Mouse (Mus musculus) right cerebral cortex, postnatal 14 days (tissue): ENCODE data around the gene Ptov1.

Experiments
- DNase-seq: peaks from one replicate; pipeline ENCODE4 v3.0.0; 2022

Ptov1 gene

DNA sequence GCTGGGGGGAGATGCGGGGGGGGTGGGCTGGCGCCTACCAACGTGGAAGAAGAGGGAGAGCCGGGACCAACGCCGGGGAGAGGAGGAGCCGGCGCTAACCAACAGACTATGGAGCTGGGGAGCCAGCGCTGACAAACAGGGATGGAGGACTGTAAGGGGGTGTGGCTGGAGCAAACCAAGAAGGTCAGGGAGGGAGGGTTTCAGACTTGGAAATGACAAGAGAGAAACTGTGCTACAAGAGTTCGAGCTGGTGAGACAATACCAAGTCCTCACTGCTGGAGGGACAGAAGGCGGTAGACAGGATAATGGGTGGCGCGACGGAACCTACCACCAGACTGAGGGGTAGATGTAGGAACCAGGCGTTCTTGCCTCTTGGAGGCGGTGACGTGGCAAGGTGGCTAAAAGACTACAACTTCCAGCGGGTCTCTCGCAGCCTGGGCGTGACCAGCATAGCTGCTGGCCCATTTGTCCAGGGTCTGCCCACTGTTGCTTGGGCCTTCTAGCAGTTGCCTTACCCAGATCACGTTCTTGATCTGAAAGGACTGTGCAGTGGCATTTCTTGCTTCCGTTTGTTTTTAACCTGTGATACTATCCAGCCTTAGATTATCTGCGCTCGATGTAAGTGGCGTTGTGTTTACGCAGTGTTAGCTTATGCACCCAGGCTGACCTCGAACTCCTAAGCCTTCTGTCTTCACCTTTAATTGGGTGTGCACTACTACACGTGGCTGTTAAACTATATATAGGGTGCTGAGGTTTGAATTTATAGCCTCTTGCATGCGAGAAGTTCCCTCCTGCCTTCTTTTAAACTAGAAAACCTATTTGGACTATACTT is at the start of gene Ptov1:
Gene Ptov1, minus strand, starts transcription at position 92 of the 832 bp plus-strand sequence.
- peak; percentile 93 for DNase-seq

DNA sequence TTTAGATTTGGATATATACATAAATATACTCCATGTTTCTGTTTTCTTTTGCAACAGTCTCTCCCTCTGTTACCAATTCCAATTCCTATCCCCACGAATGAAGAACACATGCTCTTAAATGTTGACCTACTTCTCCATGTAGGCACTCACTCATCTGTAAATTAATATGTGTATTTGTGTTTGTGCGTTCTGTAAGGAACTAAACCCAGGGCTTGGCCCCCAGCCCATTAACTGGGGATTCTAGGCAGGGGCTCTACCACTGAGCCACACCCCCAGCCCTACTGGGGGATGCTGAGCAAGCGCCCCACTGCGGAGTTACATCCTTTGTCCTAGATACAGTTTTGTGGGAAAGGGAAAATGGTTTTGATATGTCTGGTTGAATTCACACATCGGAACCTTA is 49.5 kb upstream of the Ptov1 start:
- DNase-seq, result no peak

DNA sequence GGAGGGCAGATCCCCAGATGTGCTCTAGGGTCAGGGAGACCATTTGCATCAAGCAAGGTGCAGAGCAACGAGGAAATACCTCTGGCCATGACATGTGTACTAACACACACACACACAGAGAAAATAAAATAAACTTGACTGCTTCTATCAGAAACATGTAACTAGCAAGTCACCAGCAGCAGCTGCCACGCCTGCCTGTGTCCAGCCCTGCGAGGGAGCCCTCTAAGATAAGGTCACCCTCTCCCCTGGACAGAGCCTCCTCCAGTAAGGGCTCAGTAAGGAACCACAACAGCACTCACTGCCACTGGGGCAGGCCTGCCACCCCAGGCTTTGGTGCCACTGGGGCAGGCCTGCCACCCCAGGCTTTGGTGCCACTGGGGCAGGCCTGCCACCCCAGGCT is 48.6 kb upstream of the Ptov1 start:
- no peak for DNase-seq

DNA sequence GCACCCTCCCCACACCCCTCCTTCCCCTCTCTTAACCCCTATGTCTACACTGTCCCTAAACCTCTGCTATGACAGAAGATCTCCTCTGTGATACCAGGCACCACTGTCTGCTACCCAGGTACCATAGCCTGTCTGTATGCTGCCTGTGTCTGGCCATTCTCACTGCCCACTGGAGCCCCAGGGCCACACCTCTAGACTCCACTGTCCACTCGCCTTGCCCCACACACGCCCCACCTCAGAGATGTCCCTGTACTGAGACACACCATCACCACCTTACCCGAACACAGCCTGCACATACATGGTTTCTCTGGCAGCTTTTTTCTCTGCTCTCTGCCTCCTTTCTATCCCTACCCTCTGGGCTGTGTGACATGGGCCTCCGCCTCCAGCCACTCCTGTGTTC is 47.3 kb upstream of the Ptov1 start:
- DNase-seq, result no peak

DNA sequence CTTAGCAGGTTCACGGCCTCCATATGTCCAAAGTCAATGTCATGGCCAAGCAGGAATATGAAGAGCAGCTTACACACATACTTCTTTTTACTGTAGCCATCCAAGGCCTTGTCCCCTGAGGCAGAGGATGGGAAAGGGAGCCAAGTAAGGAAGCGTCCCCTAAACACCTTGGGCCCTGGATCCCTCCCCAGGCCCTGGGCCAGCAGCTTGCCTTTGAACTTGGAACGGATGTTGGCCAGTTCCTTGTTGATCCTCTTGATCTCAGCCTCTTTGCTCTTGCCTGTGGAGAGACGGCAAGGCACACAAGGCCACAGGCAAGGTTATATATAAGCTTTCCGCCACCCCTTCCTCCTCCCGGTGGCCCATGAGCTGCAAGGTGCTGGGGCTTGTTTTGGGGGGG is 46.6 kb upstream of the Ptov1 start:
- DNase-seq, result no peak

DNA sequence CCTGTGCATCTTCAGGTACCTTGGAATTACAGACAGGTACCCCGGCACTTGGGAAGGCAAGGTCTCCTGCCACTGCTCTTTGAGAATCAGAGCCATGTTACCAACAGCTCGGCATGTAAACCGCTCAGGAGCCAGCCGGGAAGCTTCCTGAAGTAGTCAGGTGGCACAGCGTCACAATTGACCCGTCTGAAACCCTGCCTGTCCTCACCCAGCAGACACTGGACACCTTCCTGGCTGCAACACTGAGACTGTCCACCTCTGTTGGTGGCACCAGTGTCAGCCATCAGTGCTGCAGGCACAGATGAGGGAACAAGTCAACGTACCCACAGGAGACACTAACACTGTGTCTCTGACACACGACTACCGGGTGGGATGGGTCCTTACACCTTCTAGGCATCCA is 45.7 kb upstream of the Ptov1 start:
- DNase-seq, result no peak

DNA sequence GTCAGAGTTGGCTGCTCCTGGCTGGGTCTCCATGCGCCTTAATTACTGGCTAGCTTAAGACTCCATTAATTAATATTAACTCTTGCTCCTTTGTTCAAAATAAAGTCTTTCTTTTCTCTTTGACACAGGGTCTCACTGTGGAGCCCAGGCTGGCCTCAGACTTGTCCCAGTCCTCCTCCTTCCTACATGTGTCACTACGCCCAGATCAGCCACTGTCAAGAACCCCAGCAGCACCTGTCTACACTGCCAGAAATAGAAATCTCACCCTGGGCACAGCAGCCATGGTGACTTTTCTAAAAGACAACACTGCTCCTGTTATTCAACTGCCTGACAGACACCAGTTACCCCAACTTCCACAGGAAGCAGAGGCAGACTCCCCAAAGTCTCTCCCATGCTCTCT is 44.8 kb upstream of the Ptov1 start:
- no peak for DNase-seq

DNA sequence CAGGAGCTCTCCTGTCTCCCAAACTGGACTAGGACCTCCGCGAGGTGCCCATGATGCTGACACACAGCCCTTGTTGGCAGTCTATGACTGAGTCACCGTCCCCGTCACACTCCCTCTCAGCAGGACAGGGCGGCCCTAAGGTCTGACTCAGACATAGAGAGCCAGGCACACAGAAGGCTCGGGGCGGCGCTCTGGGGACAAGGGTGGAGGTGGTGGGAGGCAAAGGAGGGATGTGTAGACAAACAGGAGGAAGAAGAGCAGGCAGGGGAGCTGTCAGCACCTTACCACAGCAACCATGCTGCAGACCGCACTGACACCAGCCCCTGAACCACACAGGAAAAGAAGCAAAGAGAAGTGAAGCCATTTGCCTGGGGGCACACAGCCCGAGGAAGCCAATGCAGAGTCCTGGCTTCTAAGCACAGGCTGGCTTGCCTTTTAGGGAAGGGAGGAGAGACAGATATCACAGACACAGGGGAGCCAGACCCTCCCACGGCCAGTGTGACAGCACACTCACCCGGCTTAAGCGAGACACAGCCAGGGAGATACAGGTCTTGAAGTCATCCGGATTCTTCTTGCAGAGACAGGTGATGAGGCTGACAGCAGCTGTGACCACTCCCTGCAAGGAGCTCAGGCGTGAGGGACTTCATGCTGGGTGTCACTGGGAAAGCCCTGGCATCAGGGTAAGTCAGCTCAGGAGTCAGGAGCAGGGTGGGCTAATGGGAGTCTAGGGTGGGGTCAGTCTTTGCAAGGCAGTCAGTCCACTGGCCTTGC is 39.3 kb upstream of the Ptov1 start:
- no peak for DNase-seq

DNA sequence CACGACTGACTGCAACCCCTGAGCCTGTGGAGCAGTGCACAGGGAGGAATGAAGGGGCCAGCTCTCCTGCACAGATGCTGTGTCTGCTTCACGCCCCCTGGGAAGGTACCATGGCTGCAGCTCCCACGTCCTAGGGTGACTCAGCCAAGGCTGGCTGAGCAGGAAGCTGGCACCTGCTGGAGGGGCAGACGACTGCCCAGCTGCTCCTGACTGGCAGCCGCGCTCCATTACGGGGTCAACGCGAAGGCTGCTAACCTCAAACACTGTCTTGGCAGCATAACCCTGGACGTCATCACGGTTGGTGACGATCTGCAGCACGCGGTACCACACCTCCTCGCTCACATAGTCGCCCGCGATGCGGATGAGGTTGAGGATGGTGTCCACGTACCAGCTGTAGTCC is 35.8 kb upstream of the Ptov1 start:
- DNase-seq, result no peak

DNA sequence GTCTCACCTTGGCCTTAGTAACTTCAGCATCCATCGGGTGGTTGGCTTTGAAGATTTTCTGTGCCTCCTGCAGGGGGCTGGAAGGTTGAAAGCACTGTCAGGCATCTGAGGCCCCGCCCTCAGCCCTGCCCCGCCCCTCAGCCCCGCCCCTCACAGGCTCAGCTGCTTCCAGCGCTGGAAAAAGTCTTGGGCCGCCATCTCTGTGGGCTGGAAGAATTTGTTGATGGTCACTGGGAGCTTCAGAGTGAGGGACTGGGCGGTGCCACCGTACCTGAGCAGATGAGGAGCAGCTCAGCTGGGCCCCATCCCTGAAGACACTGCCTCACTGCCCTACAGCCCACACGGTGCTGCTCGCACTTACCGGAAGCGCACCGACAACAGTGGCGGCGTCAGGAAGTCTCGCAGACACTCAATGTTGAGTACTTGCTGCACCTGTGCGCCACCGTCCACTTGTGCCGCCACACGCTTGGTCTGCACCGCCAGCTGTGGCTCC is 31.7 kb upstream of the Ptov1 start:
- peak; percentile 37 for DNase-seq

DNA sequence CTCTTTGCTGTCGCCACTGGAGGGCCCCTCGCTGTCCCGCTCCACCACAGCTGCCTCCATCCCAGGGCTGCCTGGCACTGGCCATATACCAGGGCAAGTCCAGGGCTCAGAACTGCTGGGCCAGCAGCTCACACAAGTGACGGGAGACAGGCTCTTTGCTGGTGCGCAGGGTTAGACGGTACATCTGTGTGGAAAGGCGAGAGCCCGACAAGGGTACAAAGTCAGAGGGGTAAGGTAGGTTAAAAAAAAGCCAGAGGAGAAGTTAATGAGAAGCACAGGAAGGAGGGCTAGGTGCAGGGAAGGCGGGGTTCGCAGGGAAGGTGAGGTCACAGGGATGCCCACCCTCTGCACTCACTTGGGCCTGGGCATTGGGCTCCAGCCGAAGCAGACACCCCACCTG is 31.0 kb upstream of the Ptov1 start:
- DNase-seq, result no peak

DNA sequence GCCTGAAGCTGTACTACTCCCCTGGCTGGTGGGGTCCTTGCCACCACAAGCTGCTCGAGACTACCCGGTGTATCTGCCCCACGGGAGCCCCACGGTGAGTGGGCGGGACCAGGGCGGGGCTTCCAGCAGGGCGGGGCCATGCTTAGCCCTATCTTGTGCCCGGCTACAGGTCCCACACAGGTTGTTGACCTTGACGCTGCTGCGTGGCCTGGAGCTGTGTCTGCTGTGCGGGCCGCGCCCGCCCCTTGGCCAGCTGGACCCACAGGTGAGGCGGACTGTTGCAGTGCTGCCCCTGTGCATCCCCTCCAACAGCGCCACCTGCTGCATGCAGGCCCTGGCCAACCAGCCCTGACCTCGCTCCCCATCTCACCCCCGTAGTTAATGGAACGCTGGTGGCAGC is 29.0 kb upstream of the Ptov1 start:
- peak; percentile 38 for DNase-seq

DNA sequence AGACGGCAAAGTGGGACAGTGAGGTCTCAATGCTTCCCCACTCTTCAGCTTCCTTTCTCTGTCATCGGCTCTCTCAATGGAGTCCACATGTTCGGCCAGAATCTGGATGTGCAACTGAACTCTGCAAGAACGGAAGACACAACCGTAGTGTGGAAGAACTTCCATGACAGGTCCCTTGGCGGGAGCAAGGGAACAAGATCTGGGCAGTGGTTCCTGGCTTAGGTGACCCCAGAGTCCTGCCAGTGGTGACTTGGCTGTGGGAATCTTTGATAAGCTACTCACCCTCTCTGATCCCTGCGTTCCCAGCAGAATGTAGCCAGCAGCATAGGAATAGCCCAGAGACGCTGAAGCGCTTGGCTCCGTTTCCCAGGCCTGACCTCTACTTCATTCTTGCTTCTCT is 26.9 kb upstream of the Ptov1 start:
- DNase-seq, result no peak

DNA sequence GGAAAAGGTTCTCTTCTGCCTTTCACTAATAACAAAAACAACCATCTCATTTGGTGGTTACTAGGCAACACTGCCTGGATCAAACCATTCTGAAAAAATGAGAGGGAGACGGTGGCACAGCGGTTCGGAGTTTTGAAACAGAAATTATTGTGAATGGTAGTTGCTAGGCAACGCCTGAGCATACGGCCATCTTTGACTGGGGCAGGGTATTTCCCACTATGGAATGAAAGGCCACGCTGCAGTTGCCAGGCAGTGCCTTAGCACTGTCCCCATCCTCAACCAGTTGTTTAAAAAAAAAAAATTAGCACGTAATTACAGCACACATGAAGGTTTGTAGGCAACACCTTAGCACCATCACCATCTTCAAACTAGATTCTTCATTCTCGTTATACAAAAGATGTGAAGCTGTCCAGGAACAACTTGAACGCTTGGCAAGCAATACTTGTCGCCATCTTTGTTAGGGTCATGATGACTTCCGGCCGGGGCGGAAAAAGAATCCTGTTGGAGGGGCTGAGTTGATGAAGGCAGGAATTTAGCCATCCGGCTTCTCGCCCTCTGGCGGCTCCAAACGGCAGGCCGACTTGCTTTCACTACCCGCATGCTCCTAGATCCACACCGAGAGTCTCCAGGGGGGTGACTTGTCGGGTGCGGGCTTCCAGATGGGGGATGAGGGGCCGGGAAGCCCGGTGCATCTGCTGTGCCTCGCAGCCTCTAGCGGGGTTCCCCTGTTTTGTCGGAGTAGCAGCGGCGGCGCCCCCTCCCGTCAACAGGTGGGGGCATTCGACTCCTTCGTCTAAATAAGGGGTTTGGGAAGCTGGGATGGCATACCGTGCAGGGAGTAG is 26.2 kb upstream of the Ptov1 start, which contains the start of gene Fuz:
Gene Fuz, plus strand, starts transcription at position 487 of the 842 bp plus-strand sequence.
- peak; percentile 88 for DNase-seq

DNA sequence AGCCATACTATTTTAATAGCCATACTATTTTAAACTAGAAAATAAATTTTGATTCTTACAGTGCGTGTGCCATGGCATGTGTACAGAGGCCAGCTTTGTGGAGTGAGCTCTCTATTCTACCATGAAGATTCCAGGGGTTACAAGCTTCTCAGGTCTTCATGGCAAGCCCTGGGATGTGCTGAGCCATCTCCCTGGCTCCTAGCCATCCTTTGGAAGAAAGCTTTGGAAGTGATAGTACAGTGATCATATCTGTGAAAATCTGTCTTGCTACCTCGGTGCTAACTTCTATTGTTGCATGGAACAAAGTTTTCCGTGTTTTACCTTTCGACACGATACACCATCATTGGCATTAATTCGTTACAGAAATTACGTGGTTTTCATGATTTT is 25.6 kb upstream of the Ptov1 start:
- DNase-seq, result no peak

DNA sequence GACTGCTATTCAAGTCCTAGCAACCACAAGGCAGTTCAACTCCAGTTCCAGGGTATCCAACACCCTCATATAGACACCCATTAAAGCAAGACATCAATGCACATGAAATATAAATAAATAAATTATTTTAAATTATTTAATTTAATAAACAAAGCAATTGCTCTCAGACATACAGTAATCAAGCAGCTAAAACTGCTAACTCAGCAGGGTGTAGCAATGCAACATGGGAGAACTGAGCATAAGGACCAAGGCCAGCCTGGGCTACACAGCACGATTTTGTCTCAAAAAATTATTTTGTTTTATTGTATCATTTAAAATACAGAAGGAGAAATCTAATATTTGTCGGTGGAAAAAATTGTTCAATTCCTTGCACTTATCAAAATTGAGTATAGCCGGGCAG is 24.6 kb upstream of the Ptov1 start:
- no peak for DNase-seq

DNA sequence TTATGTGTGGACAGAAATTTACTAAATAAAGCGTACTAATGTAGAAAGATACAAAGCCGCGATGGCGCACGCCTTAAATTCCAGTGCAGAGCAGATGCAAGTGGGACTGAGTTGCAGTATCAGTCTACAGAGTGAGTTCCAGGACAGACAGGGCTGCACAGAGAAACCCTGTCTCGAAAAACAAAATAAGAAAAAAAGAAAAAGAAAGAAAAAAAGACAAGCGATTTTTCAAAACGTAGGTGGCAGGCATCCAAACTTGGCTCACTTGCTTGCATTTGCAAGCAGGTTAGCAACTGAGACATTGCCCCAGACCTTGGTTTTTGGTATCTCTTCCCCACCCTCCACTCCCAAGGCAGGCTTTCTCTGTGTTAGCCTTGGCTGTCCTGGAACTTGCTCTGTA is 23.6 kb upstream of the Ptov1 start:
- no peak for DNase-seq

DNA sequence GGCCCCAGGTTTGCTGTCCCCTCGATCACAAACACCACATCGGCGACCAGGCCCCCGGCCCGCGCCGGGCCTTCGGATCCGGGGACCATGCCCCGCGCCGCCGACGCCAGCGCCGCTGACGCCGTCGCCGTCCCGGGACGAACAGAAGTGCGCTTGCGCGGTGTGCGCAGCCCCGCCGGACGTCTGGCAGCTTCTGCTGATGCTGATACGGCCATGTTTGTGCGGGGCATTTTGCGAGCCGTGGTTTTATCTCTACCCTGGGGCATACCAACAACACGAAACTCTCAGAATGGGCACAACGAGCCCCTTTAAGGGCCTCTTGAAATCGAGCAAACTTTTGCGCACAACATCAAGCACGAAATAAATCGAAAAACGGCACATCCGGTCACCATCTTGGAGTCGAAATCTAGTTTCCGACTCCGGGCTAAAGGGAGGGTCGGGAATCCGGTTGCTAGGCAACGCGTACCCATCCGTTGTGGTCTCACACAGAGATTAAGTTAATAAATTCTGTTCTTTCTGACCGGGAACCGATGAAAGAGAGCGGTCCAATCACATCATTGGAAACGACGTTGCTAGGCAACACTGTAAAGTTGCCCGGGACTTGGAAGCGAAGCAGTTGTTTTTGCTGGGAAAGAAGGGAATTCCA is 22.8 kb upstream of the Ptov1 start, which contains the start of gene Med25:
Gene Med25, minus strand, starts transcription at position 437 of the 646 bp plus-strand sequence.
- peak; percentile 88 for DNase-seq

DNA sequence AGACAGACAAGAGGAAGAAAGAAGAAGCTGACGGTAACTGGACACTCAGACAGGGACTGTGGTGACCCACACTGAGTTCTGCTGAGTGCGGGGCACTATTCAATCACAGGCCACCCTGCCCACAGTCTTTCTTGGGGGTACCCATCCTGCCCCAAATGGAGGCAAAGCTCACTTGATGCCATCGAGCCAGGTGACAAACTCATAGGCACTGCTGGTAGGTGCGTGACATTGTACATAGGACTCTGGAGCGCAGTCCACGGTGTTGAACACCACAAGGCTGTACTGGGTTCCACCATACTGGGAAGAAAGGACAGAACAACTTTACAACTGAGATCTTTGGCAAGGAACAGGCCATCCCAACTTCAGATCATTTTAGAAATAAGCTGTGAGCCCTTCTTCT is 22.0 kb upstream of the Ptov1 start:
- no peak for DNase-seq

DNA sequence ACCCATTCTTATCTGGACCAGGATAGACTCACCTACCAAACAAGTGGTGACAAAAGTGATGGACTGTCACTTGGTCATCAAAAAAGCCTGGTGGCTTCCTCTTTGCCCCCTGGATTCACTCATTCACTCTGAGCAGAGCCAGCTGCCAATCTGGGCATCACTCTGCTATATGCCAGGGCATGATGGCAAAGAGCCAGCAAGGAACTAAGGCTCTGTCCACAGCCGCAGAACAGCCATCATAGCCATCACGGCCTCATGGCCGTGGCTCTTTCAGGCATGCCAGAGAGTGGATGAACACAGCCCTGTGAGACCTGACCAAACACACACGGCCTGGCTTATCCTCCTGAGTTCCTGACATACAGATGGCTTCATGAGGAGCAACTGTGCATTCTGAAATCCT is 21.1 kb upstream of the Ptov1 start:
- no peak for DNase-seq

DNA sequence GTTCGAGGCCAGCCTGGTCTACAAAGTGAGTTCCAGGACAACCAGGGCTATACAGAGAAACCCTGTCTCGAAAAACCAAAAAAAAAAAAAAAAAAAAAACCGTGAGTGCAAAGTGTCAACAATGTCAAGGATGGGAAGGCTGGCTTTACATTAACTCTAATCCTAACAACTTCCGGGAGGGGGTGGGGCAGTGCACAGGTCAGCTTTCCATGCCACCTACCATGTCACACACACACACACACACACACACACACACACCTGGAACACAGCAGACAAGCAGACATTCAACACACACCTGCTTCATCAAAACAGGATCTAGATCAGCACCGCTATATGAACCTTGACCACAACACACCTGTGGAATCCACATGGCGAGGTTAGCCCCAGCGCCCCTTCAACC is 20.6 kb upstream of the Ptov1 start:
- no peak for DNase-seq

DNA sequence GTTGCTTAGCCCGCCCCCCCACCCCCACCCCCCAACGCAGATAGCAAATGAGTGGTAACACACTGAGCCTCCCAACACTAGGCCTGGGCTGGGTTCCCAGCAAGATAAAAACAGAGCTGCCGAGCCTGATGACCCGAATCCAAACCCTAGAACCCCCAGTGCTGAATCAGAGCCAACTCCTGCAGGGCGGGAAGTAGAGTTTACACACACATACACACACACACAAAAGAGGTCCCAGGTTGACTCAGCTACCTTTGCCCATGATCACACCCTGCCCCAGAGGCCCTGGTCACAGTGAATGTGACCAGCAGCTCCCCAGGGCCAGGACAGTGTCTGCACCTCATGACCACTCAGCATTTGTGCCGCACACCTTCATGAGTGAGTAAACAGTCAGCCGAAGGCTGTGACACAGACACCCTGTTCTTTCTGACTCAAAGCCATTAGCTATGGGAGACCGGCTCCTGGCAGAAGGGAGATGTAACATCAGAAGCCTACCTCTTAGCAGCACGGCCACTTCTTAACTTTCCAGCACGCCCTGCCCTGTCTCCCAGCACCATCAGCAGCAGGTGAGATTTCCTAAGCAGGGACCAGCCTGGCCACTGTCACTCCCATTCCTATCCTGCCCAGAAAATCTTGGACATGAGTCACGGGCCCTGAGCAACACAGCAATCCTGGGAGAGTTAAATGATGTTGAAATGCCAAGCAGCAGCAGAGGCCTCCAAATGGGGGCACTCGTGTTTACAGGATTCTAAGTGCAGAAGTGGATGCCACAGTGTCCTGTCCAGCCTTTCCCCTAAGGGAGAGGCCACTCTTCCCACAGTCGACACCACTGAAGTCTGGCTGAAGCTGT is 18.9 kb upstream of the Ptov1 start:
- DNase-seq, result no peak
